Mouse (Mus musculus): ENCODE data around the gene Slc25a22.

The Slc25a22 gene

GRCm38 (mm10) chr7:141472226-141472625 is 34.5 kb upstream of the Slc25a22 start:
- DNase-seq (ENCODE audit: low spot score in 2 of 2): no peak

DNA sequence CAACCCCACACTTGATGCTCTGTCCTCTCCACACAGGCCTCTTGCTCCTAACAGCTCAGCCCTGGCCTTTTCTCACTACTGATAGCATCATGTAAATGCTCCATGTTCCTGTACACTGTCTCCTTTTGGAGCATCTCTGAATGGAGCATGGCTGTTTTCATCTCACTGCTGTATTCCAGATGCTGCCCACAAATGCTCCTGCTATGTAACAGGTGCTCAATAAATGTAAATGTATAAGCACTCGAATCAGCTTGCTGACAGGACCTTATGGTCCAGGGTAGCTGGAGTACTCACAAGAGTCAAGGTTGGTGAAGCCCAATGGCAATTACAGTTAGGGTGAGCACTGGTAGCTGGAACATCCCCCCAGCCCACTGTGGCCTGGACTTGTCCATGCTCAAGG is 33.5 kb upstream of the Slc25a22 start:
- no peak for DNase-seq (ENCODE audit: low spot score in 2 of 2)

DNA sequence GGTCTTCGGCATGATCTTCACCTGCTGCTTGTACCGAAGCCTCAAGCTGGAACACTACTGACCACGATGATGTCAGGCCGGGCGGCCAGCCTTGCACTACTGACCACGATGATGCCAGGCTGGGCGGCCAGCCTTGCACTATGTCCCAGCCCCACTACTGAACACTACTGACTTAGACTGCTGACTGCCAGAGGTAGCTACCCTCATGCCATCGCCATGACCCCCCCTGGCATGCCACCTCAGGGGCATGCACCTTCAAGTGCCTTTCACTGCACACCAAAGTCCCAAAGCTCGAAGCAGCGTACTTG is 32.9 kb upstream of the Slc25a22 start:
- DNase-seq (ENCODE audit: low spot score in 2 of 2): no peak

GRCm38 (mm10) chr7:141469901-141470636 is 32.4 kb upstream of the Slc25a22 start:
- DNase-seq (ENCODE audit: low spot score in 2 of 2): peak in 1 of 2 experiments; percentile 44

- peak in 1 of 2 experiments; percentile 45 for DNase-seq (ENCODE audit: low spot score in 2 of 2)
Measured at GRCm38 (mm10) chr7:141469352-141469751, 31.7 kb upstream of the Slc25a22 start.

DNA sequence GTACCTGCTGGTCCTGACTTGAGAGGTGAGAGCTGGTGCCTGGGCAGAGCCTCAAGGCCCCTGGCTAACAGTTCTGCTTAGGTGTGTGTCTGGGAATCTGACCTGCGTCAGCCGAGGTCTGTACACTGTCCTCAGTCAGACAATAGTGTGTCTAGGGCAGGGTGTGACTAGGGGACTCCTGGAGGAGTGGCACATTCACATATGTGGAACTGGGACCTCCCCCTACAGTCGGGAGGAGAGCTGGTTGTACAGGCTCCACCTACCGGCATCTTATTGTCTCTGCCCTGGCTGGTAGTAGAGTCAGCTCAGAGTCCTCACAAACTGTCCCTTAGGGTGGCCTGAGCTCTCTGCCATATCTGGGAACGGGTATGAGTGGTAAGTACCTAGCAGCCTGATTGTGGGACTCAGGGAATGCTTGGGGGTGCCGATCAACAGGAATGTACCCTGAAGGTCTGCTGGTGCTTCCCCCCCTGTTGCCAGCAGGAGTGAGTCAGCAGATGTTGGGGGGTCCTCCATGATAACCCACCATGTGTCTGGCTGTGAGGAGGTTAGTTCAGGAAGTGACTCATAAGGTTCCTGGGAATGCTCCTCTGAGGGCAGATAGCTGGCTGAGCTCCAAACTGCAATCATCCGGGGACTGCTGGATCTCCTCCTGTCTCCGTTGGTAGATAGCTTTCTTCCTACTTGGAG is 31.0 kb upstream of the Slc25a22 start:
- peak; percentile 72 to 84 for DNase-seq (ENCODE audit: low spot score in 2 of 2)

- DNase-seq (ENCODE audit: low spot score in 2 of 2): peak in 1 of 2 experiments; percentile 34
Measured at GRCm38 (mm10) chr7:141468164-141468521, 30.5 kb upstream of the Slc25a22 start.

DNA sequence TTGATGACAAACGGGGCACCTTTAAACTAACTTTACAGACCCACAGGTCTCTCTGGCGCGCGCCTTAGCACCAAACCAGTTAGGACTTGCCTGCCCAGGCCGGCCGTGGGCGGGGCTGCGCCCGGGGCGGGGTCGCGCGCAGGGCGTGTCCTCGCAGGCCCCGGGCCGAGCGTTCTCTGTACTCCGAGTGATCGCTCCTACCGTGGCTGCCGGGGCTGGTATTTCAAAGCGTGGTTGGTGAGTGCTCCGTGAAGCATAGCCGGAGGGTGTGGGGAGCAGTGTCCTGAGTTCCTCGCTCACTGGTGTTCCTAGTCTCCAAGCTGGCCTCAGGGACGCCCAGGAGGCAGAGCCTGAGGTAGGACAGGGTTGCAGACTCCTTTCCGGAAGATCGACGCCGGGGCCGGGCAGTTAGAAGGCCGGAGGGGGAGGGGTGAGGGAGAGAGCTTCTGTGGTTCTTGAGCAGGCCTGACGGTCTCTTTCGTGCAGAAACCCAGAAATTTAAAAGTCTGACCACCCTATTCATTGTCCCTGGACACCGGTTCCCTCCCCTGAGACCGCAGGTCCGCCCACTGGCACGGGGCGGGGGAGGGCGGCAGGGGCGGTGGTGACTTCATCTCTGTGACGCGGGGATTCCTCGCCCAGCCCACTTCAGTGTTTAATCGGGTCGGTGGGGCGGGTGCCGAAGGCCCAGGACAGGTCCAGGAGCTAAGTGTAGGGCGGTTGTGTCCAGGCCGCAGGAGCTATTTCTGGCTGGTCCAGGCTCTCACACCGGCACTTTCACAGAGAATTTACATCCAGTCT is 29.7 kb upstream of the Slc25a22 start, which contains the start of gene Cd151:
TSS of gene Cd151 (plus strand) at position 163 of the 801 bp plus-strand sequence.
- peak; percentile 78 to 81 for DNase-seq (ENCODE audit: low spot score in 2 of 2)

DNA sequence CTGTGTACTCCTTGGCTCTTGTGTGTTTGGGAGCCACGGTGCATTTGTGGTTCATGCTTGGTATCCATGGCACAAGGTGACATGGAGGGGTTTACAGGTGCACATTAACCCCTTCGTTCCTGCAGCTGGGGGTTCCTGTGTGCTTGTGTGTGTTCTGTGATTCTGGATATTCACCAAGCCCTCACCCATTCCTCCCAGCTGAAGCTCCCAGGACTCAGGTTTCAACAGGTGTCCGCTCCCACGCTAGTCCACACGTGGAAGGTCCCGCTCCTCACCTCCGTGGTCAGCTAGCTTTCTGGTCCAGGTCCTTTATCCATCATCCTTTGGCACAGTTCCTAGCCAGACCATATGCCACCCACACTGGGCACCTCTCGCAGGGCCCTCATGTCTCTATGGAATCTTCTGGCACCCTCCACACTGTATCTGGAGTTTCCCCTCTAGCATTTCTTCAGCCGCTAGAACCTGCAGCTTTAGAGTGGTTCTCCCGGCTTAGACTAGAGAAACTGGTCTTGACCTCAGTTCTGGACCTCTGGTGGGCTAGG is 29.0 kb upstream of the Slc25a22 start:
- no peak for DNase-seq (ENCODE audit: low spot score in 2 of 2)

DNA sequence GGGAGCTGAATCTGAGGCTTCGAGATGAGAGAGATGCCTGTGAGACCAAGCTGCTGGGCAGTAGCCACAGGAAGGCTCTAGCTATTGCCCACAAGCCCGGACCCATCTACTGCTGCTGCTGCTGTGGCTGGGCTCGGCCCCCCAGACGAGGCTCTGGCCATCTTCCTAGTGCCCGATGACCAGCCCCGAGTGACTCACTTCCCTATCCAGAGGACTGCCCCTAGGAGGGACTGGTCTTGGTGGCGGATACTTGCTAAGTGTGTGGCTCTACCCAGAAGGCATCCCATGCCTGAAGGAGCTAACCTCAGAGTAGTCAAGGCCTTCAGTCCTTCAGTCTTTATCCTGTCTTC is 28.3 kb upstream of the Slc25a22 start:
- DNase-seq (ENCODE audit: low spot score in 2 of 2): peak in 1 of 2 experiments; percentile 28

DNA sequence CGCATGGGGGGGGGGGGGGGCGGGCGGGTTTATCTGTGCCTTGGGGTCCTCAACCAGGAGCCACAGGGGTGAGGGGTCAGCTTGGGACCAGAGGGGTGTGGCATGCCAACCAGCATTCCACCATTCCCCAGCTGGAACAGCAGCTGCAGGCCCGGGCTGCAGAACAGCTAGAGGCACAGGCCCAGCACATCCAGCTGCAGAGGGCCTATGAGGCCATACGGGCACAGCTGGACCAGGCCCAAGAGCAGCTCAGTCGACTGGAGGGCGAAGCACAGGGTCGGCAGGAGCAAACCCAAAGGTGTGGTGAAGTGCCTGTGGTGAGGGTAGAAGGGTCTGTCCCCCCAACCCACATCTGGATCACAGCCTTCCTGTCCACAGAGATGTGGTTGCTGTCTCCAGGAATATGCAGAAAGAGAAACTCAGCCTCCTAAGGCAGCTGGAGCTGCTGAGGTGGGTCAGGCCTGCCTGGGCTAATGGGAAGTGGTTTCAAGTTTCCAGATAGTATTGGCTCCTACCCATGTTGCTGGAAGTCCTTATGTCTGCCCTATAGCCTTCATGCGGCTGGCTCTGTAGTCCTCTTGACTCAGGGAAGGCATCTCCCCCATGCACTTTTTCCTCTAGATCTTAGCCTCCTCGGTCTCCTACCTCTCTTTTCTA is 27.8 kb upstream of the Slc25a22 start:
- no peak for DNase-seq (ENCODE audit: low spot score in 2 of 2)

GRCm38 (mm10) chr7:141464603-141465201 is 27.0 kb upstream of the Slc25a22 start:
- peak in 1 of 2 experiments; percentile 40 for DNase-seq (ENCODE audit: low spot score in 2 of 2)

DNA sequence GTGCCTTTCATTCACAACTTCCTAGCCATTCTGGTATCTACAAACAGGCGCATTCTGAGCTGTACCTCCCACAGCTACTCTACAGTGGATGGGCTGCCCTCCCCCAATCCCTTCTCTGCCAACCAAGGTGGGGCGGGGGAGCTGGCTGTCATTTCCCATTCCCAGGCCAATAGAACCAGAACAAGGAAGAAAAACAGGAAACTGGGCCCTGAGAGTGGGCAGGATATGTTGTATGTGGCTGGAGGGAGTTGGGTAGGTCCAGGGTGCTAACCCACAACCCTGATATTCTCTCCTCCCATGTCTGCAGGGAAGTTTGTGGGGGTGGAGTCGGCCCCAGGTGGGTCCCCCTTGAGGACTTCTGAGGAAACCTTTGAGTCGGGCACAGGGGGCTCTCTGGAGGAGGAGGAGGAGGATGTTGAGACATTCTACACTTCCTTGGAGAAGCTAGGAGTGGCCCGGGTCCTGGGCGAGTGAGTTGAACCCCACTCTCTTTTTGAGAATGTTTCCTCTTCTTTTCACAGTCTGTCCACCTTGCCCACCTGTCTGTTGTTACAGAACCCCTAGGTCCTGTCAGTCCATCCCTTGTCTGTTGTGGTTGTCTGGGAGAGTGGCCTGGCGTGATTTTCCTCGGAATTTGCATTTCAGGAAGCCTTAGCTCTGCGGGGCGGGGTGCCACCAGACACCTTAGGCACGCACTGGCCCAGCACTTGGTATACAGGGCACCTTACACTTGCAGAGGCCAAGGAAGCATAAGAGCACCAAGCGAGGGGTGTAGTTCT is 26.3 kb upstream of the Slc25a22 start:
- no peak for DNase-seq (ENCODE audit: low spot score in 2 of 2)

GRCm38 (mm10) chr7:141462333-141462821 is 24.7 kb upstream of the Slc25a22 start:
- DNase-seq (ENCODE audit: low spot score in 2 of 2): peak in 1 of 2 experiments; percentile 20

DNA sequence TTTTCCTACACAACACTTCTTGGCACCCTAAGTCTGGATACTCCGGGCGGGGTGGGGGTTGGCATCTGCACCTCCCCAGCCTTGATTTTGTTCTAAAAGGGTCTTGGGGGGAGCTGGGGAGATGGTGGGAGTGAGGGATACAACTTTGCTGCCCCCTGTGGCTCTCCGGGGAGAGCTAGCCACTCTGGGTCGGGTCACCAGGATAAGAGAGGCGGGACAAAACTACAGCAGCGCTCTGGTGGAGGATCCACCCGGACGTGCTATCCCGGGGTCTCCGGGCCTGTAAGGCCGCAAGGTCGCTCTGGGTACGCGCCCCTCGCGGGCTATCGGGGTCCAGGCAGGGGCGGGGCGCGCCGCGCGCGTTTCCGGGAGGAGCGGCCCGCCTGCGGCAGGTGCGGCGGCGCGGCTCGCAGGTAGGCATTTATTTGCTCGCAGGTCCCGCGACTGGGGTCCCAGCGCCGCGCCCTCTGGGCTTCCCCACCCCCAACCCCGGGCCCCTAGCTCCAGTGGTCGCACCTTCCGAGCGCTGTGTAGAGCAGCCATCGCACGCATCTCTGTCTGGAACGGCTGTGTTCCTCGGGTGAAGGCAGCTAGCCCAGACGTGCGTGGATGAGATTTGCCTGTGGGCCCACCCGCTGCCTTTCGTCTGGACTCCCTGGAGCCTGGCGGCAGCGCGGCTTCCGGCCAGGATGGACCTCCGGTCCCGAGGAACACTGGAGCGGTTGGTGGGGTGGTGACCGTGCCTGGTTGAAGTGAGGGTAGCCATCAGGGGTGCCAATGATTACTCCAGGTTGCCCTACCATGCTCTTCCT is 24.0 kb upstream of the Slc25a22 start:
- DNase-seq (ENCODE audit: low spot score in 2 of 2): peak in 1 of 2 experiments; percentile 24

- DNase-seq (ENCODE audit: low spot score in 2 of 2): peak in 1 of 2 experiments; percentile 39
Measured at GRCm38 (mm10) chr7:141460391-141461113, 22.9 kb upstream of the Slc25a22 start, which contains the start of gene Cracr2b. Cracr2b (plus strand) TSS chr7:141461094.

DNA sequence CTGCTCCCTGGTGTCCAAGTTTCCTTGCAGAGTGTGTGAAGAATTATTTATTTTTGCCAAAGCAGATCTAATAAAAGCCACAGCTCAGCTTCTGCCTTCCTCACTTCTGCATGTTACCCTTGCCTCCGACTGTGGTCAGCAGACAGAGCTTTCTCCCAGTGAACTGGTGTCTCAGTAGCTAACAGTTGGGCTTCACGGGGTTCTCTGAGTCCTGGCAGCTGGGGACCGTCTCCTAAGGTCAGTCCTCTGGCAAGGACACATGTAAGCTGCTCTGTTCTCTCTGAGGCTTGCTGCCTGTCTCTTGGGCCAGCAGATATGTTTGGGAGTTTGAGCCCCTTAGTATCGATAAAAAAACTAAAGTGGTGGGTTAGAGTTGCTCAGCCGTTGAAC is 22.3 kb upstream of the Slc25a22 start:
- DNase-seq (ENCODE audit: low spot score in 2 of 2): no peak

DNA sequence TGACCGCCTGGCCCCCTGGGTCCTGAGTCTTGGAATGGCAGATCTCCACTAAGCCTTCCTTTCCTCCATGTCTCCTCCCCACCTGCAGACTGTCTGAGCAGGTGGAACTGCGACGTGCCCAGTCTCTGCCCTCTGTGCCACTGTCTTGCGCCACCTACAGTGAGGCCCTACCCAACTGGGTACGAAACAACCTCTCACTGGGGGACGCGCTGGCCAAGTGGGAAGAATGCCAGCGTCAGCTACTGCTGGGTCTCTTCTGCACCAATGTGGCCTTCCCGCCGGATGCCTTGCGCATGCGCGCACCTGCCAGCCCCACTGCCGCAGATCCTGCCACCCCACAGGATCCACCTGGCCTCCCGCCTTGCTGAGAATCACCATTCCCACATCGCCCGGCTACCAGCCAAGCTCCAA is 21.6 kb upstream of the Slc25a22 start:
- DNase-seq (ENCODE audit: low spot score in 2 of 2): peak in 1 of 2 experiments; percentile 24

DNA sequence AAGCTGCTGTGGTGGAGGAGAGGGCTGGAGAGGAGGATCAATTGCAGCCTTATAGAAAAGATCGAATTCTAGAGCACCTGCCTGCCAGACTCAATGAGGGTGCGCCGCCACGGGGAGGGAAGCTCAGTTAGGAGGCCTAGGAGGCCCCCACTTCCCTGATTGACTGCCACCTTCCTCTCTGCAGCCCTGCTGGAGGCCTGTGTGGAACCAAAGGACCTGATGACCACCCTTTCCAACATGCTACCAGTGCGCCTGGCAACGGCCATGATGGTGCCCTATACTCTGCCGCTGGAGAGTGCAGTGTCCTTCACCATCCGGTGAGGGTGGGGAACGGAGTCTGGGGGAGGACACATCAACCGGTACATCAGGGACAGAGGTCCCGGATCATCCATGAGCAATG is 21.0 kb upstream of the Slc25a22 start:
- DNase-seq (ENCODE audit: low spot score in 2 of 2): peak in 1 of 2 experiments; percentile 21
